ENCODE assay signal across 20 mouse cellular contexts in the genomic region with DNA sequence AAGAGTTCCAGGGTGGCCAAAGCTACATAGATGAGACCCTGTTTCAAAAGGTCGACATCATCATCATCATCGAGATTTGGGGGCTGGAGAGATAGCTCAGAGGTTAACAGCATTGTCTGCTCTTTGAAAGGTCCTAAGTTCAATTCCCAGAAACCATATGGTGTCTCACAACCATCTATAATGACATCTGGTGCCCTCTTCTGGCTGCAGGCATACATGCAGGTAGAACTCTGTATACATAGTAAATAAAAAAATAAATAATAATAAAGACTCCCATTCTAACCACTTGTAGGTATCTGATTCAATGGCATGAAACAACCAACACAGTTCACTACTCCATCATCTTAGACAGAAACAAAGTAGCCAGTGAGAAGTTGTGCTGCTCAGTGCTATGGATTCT. TPM values are rescaled to one million over a fixed set of nuclear protein-coding genes. Genes with fewer than 3 reads are reported as not detected.
DNase-seq lines count a peak whose midpoint lies in the region; ATAC-seq and TF ChIP-seq lines count a peak whose summit lies in the region.
"Had no signal": no experiment of that assay in that cellular context is flagged by ENCODE, and none has a peak within 500 bp of the region (broad histone marks: within the 10 kb centered on the region; RNA-seq: fewer than 3 reads in every experiment).

No protein-coding gene starts in this region.

- H3K9ac ChIP-seq in liver, postnatal 0 days (replicated peaks), result no peak overlapping the region
- H3K9ac ChIP-seq: embryonic facial prominence, embryonic 12.5 days; heart, embryonic 13.5 days; hindbrain, embryonic 14.5 days; kidney, embryonic 15.5 days had no signal

- H3K9me3 ChIP-seq in liver, postnatal 0 days (ENCODE audit: low read length), result no peaks in the 10 kb centered on the region
- H3K9me3 ChIP-seq: embryonic facial prominence, embryonic 12.5 days; forebrain, embryonic 10.5 days; heart, embryonic 13.5 days; kidney, embryonic 15.5 days had no signal

- no peak overlapping the region for H3K4me2 ChIP-seq in liver, postnatal 0 days (ENCODE audit: low read depth, low read length)
- H3K4me2 ChIP-seq: embryonic facial prominence, embryonic 12.5 days; heart, embryonic 13.5 days; hindbrain, embryonic 14.5 days; kidney, embryonic 15.5 days had no signal

- ATAC-seq in liver, postnatal 0 days, result no peak
- peak; percentile 34 for ATAC-seq in CD4-positive, CD25-positive, alpha-beta regulatory T cell, adult 4 months
- 0 out of 2 replicates have a peak, but pooled peaks have one; percentile 26 for ATAC-seq in megakaryocyte progenitor cell, adult 5-6 weeks (replicated peaks; ENCODE audit: poor library complexity)

- intact Hi-C loops in gastrocnemius, adult 2 months (cut with DNase I), result loop anchor here (1.0 kb wide), 1 partner anchor 30 kb away; no protein-coding TSS in a partner anchor
- intact Hi-C loops in gastrocnemius, postnatal 14 days (cut with DNase I; ENCODE audit: low total_unique reads), result no loop called here

- no peak for TF ChIP-seq EP300 in liver, postnatal 0 days (IDR thresholded peaks at IDR 0.05; ENCODE audit: low read depth)

- no peaks in the 10 kb centered on the region for H3K36me3 ChIP-seq in liver, postnatal 0 days (replicated peaks; ENCODE audit: insufficient read depth, low read length)
- H3K36me3 ChIP-seq: embryonic facial prominence, embryonic 12.5 days; forebrain, embryonic 10.5 days; heart, embryonic 13.5 days; kidney, embryonic 15.5 days had no signal

- no peaks in the 10 kb centered on the region for H3K27me3 ChIP-seq in liver, postnatal 0 days (ENCODE audit: insufficient read depth, low read length)
- H3K27me3 ChIP-seq: embryonic facial prominence, embryonic 12.5 days; heart, embryonic 13.5 days; kidney, embryonic 15.5 days had no signal

- peak; percentile 63 for TF ChIP-seq CTCF in gastrocnemius, adult 2 months (IDR thresholded peaks at IDR 0.05)
- peak; percentile 61 for TF ChIP-seq CTCF in liver, postnatal 0 days (IDR thresholded peaks at IDR 0.05; ENCODE audit: low read depth)

- no peak for DNase-seq in gastrocnemius, adult 2 months
- no peak for DNase-seq in gastrocnemius, postnatal 14 days
- no peak for DNase-seq in liver, postnatal 0 days
- no peak for DNase-seq in liver
- no peak for DNase-seq in frontal cortex, postnatal 10 days (ENCODE audit: low spot score in 2 of 2)
- DNase-seq in layer of hippocampus, adult 9-10 months (ENCODE audit: low spot score), result no peak
- DNase-seq: cerebellum, adult 9-10 months; layer of hippocampus, postnatal 36 days; right cerebral cortex, postnatal 25 days had no signal

- no peak overlapping the region for H3K27ac ChIP-seq in gastrocnemius, adult 2 months
- H3K27ac ChIP-seq in liver, postnatal 0 days (ENCODE audit: low read depth), result peak overlapping the region; percentile 90
- H3K27ac ChIP-seq: embryonic facial prominence, embryonic 12.5 days; forebrain, embryonic 10.5 days; heart, embryonic 13.5 days; hindbrain, embryonic 14.5 days; kidney, embryonic 15.5 days had no signal

- no peaks in the 10 kb centered on the region for H3K4me1 ChIP-seq in liver, postnatal 0 days (ENCODE audit: insufficient read depth)
- H3K4me1 ChIP-seq: embryonic facial prominence, embryonic 12.5 days; forebrain, embryonic 10.5 days; heart, embryonic 13.5 days; kidney, embryonic 15.5 days had no signal

- H3K4me3 ChIP-seq in gastrocnemius, adult 2 months, result no peak overlapping the region
- no peak overlapping the region for H3K4me3 ChIP-seq in liver, postnatal 0 days (ENCODE audit: low read depth, low read length)
- H3K4me3 ChIP-seq: embryonic facial prominence, embryonic 12.5 days; forebrain, embryonic 10.5 days; heart, embryonic 13.5 days; kidney, embryonic 15.5 days had no signal

- WGBS in liver, postnatal 0 days (ENCODE audit: insufficient replicate concordance), result 28% methylated on average over 2 of the region's 2 CpGs

RNA-seq across cellular contexts. Expression of a gene that starts 23.6 kb away (rescaled TPM):
- 1 to 10 TPM; 4.0 to 5.2 TPM for total RNA-seq in gastrocnemius, adult 2 months (2021)
- total RNA-seq in gastrocnemius, postnatal 14 days (2021), result 10 to 100 TPM; 11.3 to 13.6 TPM
- 1.3 and 1.7 TPM in 2 replicates for polyA plus RNA-seq in liver, postnatal 0 days (2015; fragmentation: Nextera tagmentation; extraction: Ambion mirVana)
- under 1 TPM in 1 of 2 experiments, not detected in 1; 0.28 TPM for polyA plus RNA-seq in CD4-positive, CD25-positive, alpha-beta regulatory T cell, adult 4 months (2017; shearing (Covaris generic))
- total RNA-seq in megakaryocyte progenitor cell, adult 5-6 weeks (2015), result 0.42 and 0.51 TPM in 2 replicates
- 0.78 and 1.3 TPM in 2 replicates for total RNA-seq in megakaryocyte progenitor cell, adult 5-6 weeks (2017)

RNA-seq across cellular contexts. Expression of a gene that starts 39.7 kb away (rescaled TPM):
- 1 to 10 TPM in 1 of 2 experiments, under 1 TPM in 1; 0.59 to 1.0 TPM for total RNA-seq in gastrocnemius, adult 2 months (2021)
- 1 to 10 TPM; 1.9 TPM for total RNA-seq in gastrocnemius, postnatal 14 days (2021)
- 5.4 and 6.0 TPM in 2 replicates for polyA plus RNA-seq in liver, postnatal 0 days (2015; fragmentation: Nextera tagmentation; extraction: Ambion mirVana)
- 10 to 100 TPM; 60.5 to 94.3 TPM for polyA plus RNA-seq in CD4-positive, CD25-positive, alpha-beta regulatory T cell, adult 4 months (2017; shearing (Covaris generic))
- total RNA-seq in megakaryocyte progenitor cell, adult 5-6 weeks (2015), result 11.4 and 12.5 TPM in 2 replicates
- total RNA-seq in megakaryocyte progenitor cell, adult 5-6 weeks (2017), result 16.1 and 17.6 TPM in 2 replicates

RNA-seq across cellular contexts. Expression of a gene that starts 54.3 kb away (rescaled TPM):
- total RNA-seq in gastrocnemius, adult 2 months (2021), result 10 to 100 TPM; 22.3 to 23.1 TPM
- total RNA-seq in gastrocnemius, postnatal 14 days (2021), result 10 to 100 TPM; 24.1 to 26.1 TPM
- polyA plus RNA-seq in liver, postnatal 0 days (2015; fragmentation: Nextera tagmentation; extraction: Ambion mirVana), result 19.3 and 22.3 TPM in 2 replicates
- 10 to 100 TPM; 48.2 to 55.8 TPM for polyA plus RNA-seq in CD4-positive, CD25-positive, alpha-beta regulatory T cell, adult 4 months (2017; shearing (Covaris generic))
- total RNA-seq in megakaryocyte progenitor cell, adult 5-6 weeks (2015), result 23.7 and 28.9 TPM in 2 replicates
- total RNA-seq in megakaryocyte progenitor cell, adult 5-6 weeks (2017), result 35.8 and 38.7 TPM in 2 replicates

RNA-seq across cellular contexts. Expression of a gene that starts 57.4 kb away (rescaled TPM):
- not detected for total RNA-seq in gastrocnemius, adult 2 months (2021)
- not detected for total RNA-seq in gastrocnemius, postnatal 14 days (2021)
- polyA plus RNA-seq in liver, postnatal 0 days (2015; fragmentation: Nextera tagmentation; extraction: Ambion mirVana), result not detected in 2 replicates
- not detected for polyA plus RNA-seq in CD4-positive, CD25-positive, alpha-beta regulatory T cell, adult 4 months (2017; shearing (Covaris generic))
- 0.30 TPM in 1 of 2 replicates, not detected in the other for total RNA-seq in megakaryocyte progenitor cell, adult 5-6 weeks (2015)
- 0.54 TPM in 1 of 2 replicates, not detected in the other for total RNA-seq in megakaryocyte progenitor cell, adult 5-6 weeks (2017)
- total RNA-seq: gastrocnemius, adult 8-10 months; layer of hippocampus, postnatal 36 days; monocyte, adult 5-6 weeks had no signal
- polyA plus RNA-seq: embryonic facial prominence, embryonic 12.5 days; forebrain, embryonic 10.5 days; heart, embryonic 13.5 days; hindbrain, embryonic 14.5 days; limb, embryonic 14.5 days; stomach, embryonic 14.5 days had no signal

Comparison
In these comparisons a context has a peak if more than half of its experiments do, and no peak if none do; other contexts are left out.
1. RNA of a gene that starts 39.7 kb away (total RNA-seq): 11.4 to 17.6 TPM in megakaryocyte progenitor cell, adult 5-6 weeks; 1.9 TPM in gastrocnemius, postnatal 14 days and 0.59 to 1.0 TPM in gastrocnemius, adult 2 months; every median in the first group is over 4 times any median in the second.